Mouse (Mus musculus): ENCODE data around the gene Mpz. TPM values are rescaled to one million over a fixed set of nuclear protein-coding genes. Genes with fewer than 3 reads are reported as not detected.

The Mpz gene
- polyA plus RNA-seq, 1 experiment from 2014 or later, result not detected

GRCm38 (mm10) chr1:171205704-171206493 lies 55.4 kb downstream of the Mpz start:
- H3K36me3 ChIP-seq (ENCODE audit: inconsistent target), result no peaks in the 10 kb centered on the region
- WGBS (ENCODE audit: missing documents), result 77% methylated on average over 6 of the region's 6 CpGs
- no peak overlapping the region for H3K27ac ChIP-seq
- H3K4me3 ChIP-seq (ENCODE audit: inconsistent target), result no peak overlapping the region
- no peaks in the 10 kb centered on the region for H3K79me2 ChIP-seq (ENCODE audit: inconsistent target)

- H3K27ac ChIP-seq, result no peak overlapping the region
- WGBS (ENCODE audit: missing documents), result 28% methylated on average over 3 of the region's 4 CpGs
- H3K4me3 ChIP-seq (ENCODE audit: inconsistent target), result no peak overlapping the region
- H3K36me3 ChIP-seq (ENCODE audit: inconsistent target), result no peaks in the 10 kb centered on the region
- H3K79me2 ChIP-seq (ENCODE audit: inconsistent target), result no peaks in the 10 kb centered on the region
Observed at GRCm38 (mm10) chr1:171209409-171209808, 58.9 kb downstream of the Mpz start.

Other genes with a start within 250 kb of the Mpz start
- gene Fcrlb, start 237.8 kb upstream of the Mpz start, polyA plus RNA-seq (2018), result 0.47 to 0.68 TPM in 2 of 3 replicates, not detected in the other
- 0.26 to 0.79 TPM (median 0.56 TPM) in 3 replicates for gene Fcrla, start 223.1 kb upstream of the Mpz start, polyA plus RNA-seq (2018)
- 372 to 843 TPM (median 791 TPM) in 3 replicates for gene Fcgr2b, start 174.2 kb upstream of the Mpz start, polyA plus RNA-seq (2018)
- 192 to 337 TPM (median 269 TPM) in 3 replicates for gene Fcgr4, start 131.8 kb upstream of the Mpz start, polyA plus RNA-seq (2018)
- 921 to 1,206 TPM (median 1,155 TPM) in 3 replicates for gene Fcgr3, start 85.8 kb upstream of the Mpz start, polyA plus RNA-seq (2018)
- gene Cfap126, start 36.8 kb upstream of the Mpz start, polyA plus RNA-seq (2018), result 4.2 to 31.6 TPM (median 7.6 TPM) in 3 replicates
- 81.5 to 101 TPM (median 100 TPM) in 3 replicates for gene Sdhc, start 108 bp upstream of the Mpz start, polyA plus RNA-seq (2018)
- 46.6 to 83.8 TPM (median 63.3 TPM) in 3 replicates for gene Pcp4l1, start 45.6 kb downstream of the Mpz start, polyA plus RNA-seq (2018)
- gene Nr1i3, start 63.3 kb downstream of the Mpz start, polyA plus RNA-seq (2018), result 0.13 TPM in 1 of 3 replicates, not detected in the others
- 13.6 to 38.3 TPM (median 28.2 TPM) in 3 replicates for gene Tomm40l, start 71.8 kb downstream of the Mpz start, polyA plus RNA-seq (2018)
- gene Apoa2, start 74.3 kb downstream of the Mpz start, polyA plus RNA-seq (2018), result 1.1 TPM in 1 of 3 replicates, not detected in the others
- gene Fcer1g, start 83.7 kb downstream of the Mpz start, polyA plus RNA-seq (2018), result 1,664 to 2,638 TPM (median 2,193 TPM) in 3 replicates
- 0.04 TPM in 1 of 3 replicates, not detected in the others for gene Adamts4, start 99.7 kb downstream of the Mpz start, polyA plus RNA-seq (2018)
- 84.3 to 125 TPM (median 122 TPM) in 3 replicates for gene Ndufs2, start 100.7 kb downstream of the Mpz start, polyA plus RNA-seq (2018)
- 10.2 to 16.8 TPM (median 14.2 TPM) in 3 replicates for gene B4galt3, start 119.6 kb downstream of the Mpz start, polyA plus RNA-seq (2018)
- 8.6 to 27.3 TPM (median 12.1 TPM) in 3 replicates for gene Ppox, start 130.5 kb downstream of the Mpz start, polyA plus RNA-seq (2018)
- gene Usp21, start 137.3 kb downstream of the Mpz start, polyA plus RNA-seq (2018), result 17.1 to 34.6 TPM (median 21.1 TPM) in 3 replicates
- 67.0 to 116 TPM (median 112 TPM) in 3 replicates for gene Ufc1, start 144.3 kb downstream of the Mpz start, polyA plus RNA-seq (2018)
- gene Dedd, start 178.4 kb downstream of the Mpz start, polyA plus RNA-seq (2018), result 21.4 to 35.4 TPM (median 21.9 TPM) in 3 replicates
- 17.3 to 23.1 TPM (median 22.3 TPM) in 3 replicates for gene Nit1, start 194.9 kb downstream of the Mpz start, polyA plus RNA-seq (2018)
- 47.7 to 119 TPM (median 64.5 TPM) in 3 replicates for gene Pfdn2, start 195.0 kb downstream of the Mpz start, polyA plus RNA-seq (2018)
- gene Klhdc9, start 210.1 kb downstream of the Mpz start, polyA plus RNA-seq (2018), result 0.11 TPM in 1 of 3 replicates, not detected in the others
- 14.3 to 25.8 TPM (median 18.7 TPM) in 3 replicates for gene Nectin4, start 219.4 kb downstream of the Mpz start, polyA plus RNA-seq (2018)
- 119 to 178 TPM (median 125 TPM) in 3 replicates for gene Arhgap30, start 238.2 kb downstream of the Mpz start, polyA plus RNA-seq (2018)